Mouse (Mus musculus): Measurements from ENCODE around the gene Apc2. TPM values are rescaled to one million over a fixed set of nuclear protein-coding genes. Genes with fewer than 3 reads are reported as not detected.

The Apc2 gene
- total and polyA plus RNA-seq, 3 experiments: 0.07 to 0.13 TPM; not detected in 1

DNA sequence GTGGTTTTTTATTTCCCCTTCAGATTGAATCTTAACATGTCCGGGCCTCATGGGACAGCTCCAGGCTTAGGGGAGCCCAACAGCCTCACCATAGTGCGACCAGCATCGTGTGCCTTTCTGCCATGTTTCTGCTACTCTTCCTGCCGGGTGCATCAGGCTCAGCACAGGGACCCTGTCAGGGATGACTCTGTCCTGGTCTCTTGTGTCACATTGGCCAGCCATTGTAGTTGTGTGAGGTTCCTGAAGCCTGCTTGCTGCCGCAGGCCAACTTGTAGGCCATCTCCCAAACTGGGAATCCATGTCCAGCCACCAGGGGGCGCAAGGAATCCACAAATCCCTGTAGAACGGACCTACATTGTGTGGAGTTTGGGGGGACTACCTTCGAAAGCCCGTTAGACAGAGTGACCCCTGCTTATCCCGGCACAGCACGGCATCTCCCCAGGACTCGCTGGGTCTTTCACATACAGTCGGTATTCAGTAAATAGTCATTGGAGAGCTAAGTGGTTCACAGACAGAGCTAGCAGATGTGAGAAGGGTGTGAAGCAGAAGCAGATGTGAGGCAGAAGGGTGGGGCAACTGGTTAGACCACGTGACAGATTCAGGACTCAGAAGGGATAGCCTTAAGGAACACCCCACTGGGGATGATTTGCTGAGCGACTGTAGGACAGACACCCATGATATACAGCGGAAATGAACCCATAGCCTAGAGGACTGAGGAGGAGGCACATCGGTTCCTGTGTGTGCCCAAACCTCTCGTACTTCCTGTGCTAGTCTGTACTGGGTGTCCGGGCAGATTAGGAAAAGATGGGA is 44.4 kb downstream of the Apc2 start (continued):
- TF ChIP-seq USF1 (IDR thresholded peaks at IDR 0.05; ENCODE audit: low read depth, low read length): peak; percentile 57
- no peak for TF ChIP-seq MXI1 (IDR thresholded peaks at IDR 0.05; ENCODE audit: low read depth, low read length)
- TF ChIP-seq MAX (IDR thresholded peaks at IDR 0.05; ENCODE audit: low read length): peak; percentile 42; the same call in 1 of the 2 replicates

DNA sequence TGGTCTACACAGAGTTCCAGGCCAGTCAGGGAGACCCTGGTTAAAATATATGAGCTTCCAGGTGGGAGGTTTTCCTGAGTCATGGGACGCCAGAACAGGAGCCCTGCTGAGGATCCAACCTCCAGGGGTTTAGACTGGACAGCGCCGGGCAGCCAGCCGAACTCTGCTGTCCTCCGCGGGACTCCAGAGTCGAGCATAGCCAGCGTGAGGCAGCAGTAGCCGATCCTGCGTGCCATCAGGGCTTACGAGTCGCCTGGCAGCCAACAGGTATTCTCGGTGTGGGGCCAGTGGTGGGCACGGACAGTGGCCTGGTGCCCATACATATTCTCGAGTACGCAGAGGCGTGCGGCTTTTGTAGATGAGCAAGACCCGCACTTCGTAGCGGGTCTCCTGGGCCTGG is 45.2 kb downstream of the Apc2 start:
- peaks cover 19% of the 10 kb centered on the region for H3K9me3 ChIP-seq (replicated peaks; ENCODE audit: low read length)
- peaks cover 4 to 18% of the 10 kb centered on the region in 2 experiments; a peak in 3 of 4 replicates for H3K4me1 ChIP-seq (ENCODE audit: control insufficient read depth in 1 of 2, insufficient read depth in 2 of 2)
- H3K79me2 ChIP-seq (replicated peaks; ENCODE audit: control insufficient read depth, extremely low read depth, insufficient read depth, poor library complexity, severe bottlenecking): no peaks in the 10 kb centered on the region
- peaks cover 4% of the 10 kb centered on the region in 2 experiments for H3K36me3 ChIP-seq (replicated peaks in 1 of 2; ENCODE audit: control insufficient read depth in 1 of 2, insufficient read depth in 1 of 2, low read length in 1 of 2)
- dilution Hi-C loops (cut with MboI; ENCODE audit: extremely low pct_ligation_motif_present, extremely low pct_unique_long_range_greater_than_20kb, low sequenced_read_pairs) (no loop called here), in situ Hi-C loops (cut with MboI; ENCODE audit: low pct_ligation_motif_present, low pct_unique_long_range_greater_than_20kb, low sequenced_read_pairs) (no loop called here)
- no peak overlapping the region for H3K4me2 ChIP-seq (ENCODE audit: insufficient read depth, low read depth, poor library complexity, severe bottlenecking)
- no peak for DNase-seq (ENCODE audit: extremely low read depth)
- H3K27me3 ChIP-seq (replicated peaks): peaks cover 29% of the 10 kb centered on the region
- H3K27ac ChIP-seq (ENCODE audit: insufficient read depth, low read depth): no peak overlapping the region
- TF ChIP-seq MYC (IDR thresholded peaks at IDR 0.05; ENCODE audit: low read depth, low read length) (no peak), BHLHE40 (IDR thresholded peaks at IDR 0.05; ENCODE audit: low read depth, low read length) (no peak), NRF1 (IDR thresholded peaks at IDR 0.05; ENCODE audit: low read depth, low read length) (no peak), EP300 (IDR thresholded peaks at IDR 0.05; ENCODE audit: low read length) (no peak), JUND (conservative IDR thresholded peaks at IDR 0.05; ENCODE audit: low read depth, low read length) (no peak), MAFK (IDR thresholded peaks at IDR 0.05; ENCODE audit: insufficient replicate concordance, low read length) (no peak), CHD2 (IDR thresholded peaks at IDR 0.05; ENCODE audit: low read length) (no peak), RCOR1 (conservative IDR thresholded peaks at IDR 0.05; ENCODE audit: low read depth, low read length) (no peak), MAX (IDR thresholded peaks at IDR 0.05; ENCODE audit: low read length) (no peak), E2F4 (IDR thresholded peaks at IDR 0.05; ENCODE audit: insufficient replicate concordance, low read depth, low read length) (no peak), ELF1 (IDR thresholded peaks at IDR 0.05; ENCODE audit: low read depth, low read length) (no peak), USF1 (IDR thresholded peaks at IDR 0.05; ENCODE audit: low read depth, low read length) (no peak), GABPA (IDR thresholded peaks at IDR 0.05; ENCODE audit: insufficient replicate concordance, low read depth, low read length) (no peak), TBP (conservative IDR thresholded peaks at IDR 0.05; ENCODE audit: low read depth, low read length) (no peak), ZC3H11A (IDR thresholded peaks at IDR 0.05; ENCODE audit: low read depth, low read length) (no peak), USF2 (conservative IDR thresholded peaks at IDR 0.05; ENCODE audit: low read depth, low read length) (no peak), NELFE (IDR thresholded peaks at IDR 0.05; ENCODE audit: low read depth, low read length) (no peak), ETS1 (conservative IDR thresholded peaks at IDR 0.05; ENCODE audit: low read depth, low read length) (no peak), MEF2A (IDR thresholded peaks at IDR 0.05; ENCODE audit: borderline replicate concordance, low read depth, low read length) (no peak), IRF4 (IDR thresholded peaks at IDR 0.05; ENCODE audit: low read depth, low read length) (no peak)
- H3K9ac ChIP-seq (ENCODE audit: insufficient read depth, low read depth): no peak overlapping the region
- H3K4me3 ChIP-seq (replicated peaks in 1 of 3; ENCODE audit: low read depth in 2 of 3, low read length in 2 of 3, poor library complexity in 1 of 3): no peak overlapping the region
